Mouse (Mus musculus) heart, postnatal 36 days (tissue): Measurements from ENCODE around the gene Pyy. TPM values are rescaled to one million over a fixed set of nuclear protein-coding genes. Genes with fewer than 3 reads are reported as not detected.
A peak's percentile ranks its signal among the peaks of the same experiment; 100 is the strongest.

Source experiments
- DNase-seq, 2 experiments: peaks; one replicate each; pipeline ENCODE4 v3.0.0; 2021 to 2022
- intact Hi-C: fragments of 180-260 bp; cut with DNase I; formaldehyde crosslinking; loops from one replicate; pipeline ENCODE4 v1.15.1; 2025
- total RNA-seq, 2 experiments: library from RNA; stranded (reverse); gene quantifications; 2 replicates each; pipeline ENCODE4 v1.2.3; 2021

The Pyy gene
- total RNA-seq, 2 experiments from 2014 or later: not detected

DNA sequence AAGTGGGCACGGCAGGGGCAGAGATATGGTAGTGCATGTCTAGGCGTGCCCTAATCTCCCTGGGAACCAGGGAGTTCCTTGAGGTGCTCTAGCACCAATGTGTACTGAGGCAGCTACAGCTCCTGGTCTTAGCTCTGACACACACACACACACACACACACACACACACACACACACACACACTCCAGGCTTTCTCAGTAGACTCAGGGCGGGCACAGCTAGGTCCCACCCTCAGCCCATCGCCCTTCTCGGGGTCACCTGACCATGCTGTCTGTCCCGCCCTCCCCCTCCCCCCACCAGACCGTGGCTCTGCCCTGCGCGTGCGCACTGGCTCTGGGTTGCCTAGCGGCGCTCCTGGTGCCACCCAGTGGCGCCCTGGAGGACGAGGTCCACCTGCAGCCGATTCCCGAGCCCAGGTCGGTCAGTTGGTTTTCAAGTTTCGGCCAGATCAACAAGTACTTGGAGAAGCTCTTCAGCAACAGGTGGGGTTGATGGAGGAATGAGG, 10.7 kb downstream of the Pyy start:
- intact Hi-C loops: loop anchor here (2.0 kb wide), 1 partner anchor 36 kb away; no protein-coding TSS in a partner anchor

DNA sequence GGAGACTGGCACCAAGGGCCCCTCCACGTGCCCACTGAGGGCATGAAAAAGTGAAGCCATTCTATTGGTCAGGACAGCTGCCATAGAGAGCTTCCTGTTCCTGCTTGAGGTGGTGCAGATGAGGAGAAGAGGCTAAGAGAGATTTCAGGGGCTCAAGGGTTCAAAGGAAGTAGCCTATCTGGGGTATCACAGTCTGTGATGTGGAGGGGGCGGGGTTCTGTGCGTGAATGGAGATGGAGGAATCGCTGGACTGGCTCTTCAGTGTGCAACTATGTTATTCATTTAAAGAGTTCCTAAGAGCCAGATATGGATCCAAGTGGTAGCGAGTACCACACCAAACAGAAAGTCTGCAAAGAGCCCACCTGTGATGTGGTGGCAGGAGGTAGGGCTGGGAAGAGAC, 11.2 kb downstream of the Pyy start:
- intact Hi-C loops: loop anchor here (2.0 kb wide), 1 partner anchor 36 kb away; no protein-coding TSS in a partner anchor
- DNase-seq: no peak

More for the DNA sequence above, 10.7 kb downstream of the Pyy start:
- peak; percentile 37 to 52 for DNase-seq

DNA sequence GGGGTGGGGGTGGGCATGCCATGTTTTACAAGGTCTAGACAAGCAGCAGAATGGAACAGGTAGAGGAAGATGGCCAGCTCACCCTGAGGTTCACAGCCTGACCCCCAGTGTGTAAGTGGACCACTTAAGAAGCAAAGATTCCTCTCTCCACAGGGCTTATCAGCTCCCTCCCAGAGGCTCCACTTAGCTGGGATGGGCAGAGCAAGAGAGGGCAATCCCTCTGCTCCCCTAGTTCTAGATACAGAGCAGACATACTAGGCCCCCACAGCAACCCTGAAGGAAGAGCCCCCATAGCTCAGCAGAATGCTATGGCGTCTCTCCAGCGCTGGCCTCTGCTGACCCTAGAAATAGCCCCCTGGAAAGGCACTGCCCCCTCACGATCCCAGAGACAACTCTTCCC, 12.0 kb downstream of the Pyy start:
- intact Hi-C loops: loop anchor here (2.0 kb wide), 1 partner anchor 35 kb away; no protein-coding TSS in a partner anchor
- no peak for DNase-seq

DNA sequence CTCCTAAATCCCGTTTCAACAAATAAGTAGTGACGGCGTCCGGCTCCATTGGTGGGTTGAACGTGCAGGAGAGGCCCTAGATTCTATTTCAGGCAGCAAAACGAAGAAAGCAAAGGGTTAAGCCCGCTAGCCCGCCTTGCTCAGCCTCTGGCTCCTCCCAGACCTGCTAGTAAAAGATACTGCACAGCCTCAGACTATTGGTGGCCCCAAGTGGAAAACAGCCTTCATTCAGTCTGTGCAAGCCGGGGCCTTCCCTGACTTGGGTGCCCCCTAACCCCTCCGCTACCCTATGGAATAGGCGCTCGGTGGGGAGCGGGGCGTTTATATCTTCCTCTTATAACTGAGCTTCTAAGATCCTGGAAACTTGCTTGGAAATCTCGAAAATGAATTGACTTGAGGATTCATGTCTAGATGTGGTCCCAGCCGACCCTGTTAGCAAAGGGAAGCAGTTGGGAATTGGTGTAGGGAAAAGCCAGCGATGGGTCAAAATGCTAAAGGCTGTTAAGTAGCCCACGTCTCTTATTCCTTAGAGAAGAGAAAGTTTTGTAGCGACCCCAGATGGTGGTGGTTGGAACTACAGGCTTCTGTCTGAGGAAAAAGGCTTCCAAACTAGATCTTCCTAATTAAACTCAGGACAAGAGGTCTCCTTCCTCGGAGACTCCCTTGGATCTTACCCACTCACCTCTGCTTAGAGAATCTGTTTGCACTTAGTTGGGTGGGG, 18.4 kb downstream of the Pyy start:
- intact Hi-C loops: loop anchor here (2.0 kb wide), 1 partner anchor 28 kb away; no protein-coding TSS in a partner anchor
- peak; percentile 39 to 68 for DNase-seq

DNA sequence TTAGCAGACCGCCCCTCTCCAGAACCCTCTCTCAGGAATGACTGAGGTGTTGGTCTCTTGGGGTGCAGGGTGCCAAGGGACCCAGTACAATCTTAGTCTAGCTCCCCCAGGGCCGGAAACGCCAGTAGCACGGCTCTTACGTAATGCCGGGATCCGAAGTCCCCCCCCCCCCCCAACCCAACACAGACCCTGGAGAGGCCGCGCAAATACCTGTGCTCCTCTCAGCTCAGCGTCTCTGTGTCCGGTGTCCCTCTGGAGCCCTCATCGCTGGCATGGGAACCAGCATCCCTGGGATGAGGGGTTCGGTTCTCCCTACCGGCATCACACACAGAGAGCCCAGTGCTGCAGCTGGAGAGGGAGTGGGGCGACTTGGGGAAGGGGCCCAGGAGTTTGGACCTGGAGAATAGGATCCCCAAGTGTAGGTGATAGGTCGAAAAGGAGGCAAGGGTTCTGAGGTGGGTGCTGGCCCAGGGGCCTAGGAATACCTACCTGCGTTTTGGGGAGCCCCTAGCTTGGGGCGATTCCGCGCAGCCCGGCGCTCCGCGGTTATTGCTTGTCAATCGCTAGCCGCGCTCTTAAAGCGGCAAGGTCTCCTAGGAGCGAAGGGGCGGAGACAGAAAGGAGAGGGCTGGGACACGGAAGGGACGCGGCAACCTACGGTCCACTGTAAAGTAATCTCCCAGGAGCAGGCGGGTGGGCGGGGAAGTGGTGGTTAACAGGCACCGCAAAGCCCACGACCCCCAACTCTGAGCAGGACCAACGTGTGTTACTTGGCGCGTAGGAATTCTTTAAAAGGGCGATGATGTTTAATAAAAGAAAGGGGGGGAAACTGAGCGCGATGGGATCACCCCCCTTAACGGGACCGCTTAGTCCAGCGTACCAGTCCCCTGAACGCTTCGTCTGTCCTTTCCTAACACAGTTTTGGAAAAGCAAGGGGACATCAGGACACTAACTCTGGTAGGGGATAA, 19.4 kb downstream of the Pyy start, which contains the start of gene Mpp2:
Gene Mpp2, minus strand, starts transcription at position 585 of the 968 bp plus-strand sequence.
- intact Hi-C loops: loop anchor here (2.0 kb wide), 1 partner anchor 27 kb away; no protein-coding TSS in a partner anchor
- DNase-seq: peak; percentile 62 to 64

DNA sequence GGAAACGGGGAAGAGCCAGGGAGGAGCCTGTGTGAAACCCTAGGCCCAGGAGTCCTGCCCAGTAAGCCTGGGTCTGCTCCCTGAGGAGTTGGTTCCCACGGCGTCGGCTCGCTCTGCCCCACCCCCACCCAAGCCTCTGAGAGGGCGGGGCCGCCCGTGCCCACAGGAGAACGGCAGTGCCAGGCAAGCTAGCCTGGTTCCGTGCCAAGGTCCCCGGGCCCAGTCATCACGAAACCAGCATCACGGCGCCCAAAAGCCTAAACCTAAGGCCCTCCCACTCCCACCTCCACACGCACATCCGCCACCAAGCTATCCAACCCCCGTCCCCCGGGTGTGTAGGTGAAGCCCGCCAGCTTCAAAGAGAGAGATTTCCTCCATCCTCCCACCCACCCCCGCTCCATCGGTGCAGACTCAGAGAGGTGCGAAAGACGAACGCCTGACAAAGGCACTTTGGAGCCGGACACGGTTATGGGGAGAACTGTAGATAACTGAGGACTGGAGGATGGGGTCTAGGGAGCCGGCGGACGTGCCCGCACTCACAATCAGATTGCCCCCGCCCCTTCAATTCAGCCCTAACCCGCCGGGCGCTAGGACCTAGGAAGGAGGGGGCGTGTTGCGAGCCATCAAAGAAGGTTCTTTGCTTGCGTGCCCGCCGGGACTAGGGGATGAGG, 20.4 kb downstream of the Pyy start:
- DNase-seq: peak; percentile 54 to 64
- intact Hi-C loops: no loop called here

DNA sequence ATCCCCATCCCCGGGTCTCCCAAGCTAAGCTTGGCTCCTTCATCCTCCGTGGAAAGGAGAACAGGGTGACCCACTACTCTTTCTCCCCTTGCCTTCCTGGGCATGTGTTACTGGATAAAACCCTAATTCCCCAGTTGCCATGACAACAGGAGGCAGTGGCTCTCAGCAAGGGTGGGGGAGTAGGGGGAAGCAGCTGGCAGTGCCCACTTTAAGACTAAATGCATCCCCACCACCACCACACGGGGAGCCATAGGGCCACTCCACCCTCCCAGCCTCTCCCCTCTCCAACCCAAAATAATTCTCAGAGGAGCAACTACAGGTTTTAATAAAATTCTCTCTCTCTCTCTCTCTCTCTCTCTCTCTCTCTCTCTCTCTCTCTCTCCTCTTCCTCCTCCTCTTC, 21.3 kb downstream of the Pyy start:
- DNase-seq: no peak
- intact Hi-C loops: no loop called here

DNA sequence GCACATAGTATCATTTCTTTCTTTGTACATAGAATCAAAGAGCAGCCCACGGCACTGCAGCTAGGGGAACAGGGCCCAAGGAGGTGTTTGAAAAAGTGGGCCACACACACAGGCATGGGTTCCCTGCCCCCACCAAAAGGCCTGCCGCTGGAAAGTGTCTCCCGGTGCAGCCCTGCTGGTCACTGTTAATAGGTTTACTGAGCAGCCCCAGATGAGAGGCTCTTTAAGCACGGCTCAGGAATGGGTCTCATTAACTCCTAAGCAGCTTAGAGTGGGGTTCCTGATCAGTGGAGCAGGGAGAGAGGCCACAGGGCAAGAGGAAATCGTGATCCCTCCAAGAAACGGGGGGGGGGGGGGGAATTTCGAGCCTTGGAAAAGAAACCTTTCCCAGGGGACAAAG, 23.5 kb downstream of the Pyy start:
- DNase-seq: no peak
- intact Hi-C loops: no loop called here

DNA sequence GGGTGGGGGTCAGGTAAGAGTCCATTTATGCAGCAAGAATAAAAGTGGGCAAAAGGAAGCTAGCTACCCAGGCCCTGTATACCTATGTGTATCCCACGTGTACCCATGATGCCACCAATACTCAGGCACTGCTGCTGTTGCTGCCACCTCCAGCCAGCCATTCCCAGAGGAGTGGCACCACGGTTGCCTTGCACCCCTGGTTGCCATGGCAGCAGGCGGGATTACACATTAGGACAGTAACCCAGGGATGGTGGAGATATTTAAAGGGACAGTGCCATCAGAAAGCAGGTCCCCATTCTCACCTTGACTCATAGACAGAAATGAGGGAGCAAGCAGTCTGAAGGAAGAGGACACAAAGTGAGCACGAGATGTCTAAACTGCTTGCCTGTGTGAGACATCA, 24.4 kb downstream of the Pyy start:
- intact Hi-C loops: no loop called here
- DNase-seq: no peak

DNA sequence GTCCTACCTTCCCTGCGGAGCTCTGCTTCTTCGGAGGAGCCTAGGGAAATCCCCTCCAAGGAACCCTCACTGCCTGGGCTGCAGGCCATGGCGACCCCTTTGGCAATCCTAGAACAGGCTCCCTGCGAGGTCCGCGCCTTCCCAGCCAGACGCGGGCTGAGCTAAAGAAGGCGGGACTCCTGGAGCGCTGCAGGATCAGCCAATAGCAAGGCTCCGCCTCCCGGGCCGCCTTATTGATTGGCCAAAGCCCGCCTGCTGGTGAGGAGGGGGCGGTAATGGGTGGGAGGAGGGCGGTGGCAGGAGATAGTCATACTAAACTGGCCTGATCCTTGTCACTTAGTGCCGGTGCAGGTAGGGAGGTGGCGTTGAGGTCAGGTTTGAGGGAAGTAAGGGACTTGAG, 25.3 kb downstream of the Pyy start:
- DNase-seq: peak; percentile 36 to 43
- intact Hi-C loops: no loop called here

DNA sequence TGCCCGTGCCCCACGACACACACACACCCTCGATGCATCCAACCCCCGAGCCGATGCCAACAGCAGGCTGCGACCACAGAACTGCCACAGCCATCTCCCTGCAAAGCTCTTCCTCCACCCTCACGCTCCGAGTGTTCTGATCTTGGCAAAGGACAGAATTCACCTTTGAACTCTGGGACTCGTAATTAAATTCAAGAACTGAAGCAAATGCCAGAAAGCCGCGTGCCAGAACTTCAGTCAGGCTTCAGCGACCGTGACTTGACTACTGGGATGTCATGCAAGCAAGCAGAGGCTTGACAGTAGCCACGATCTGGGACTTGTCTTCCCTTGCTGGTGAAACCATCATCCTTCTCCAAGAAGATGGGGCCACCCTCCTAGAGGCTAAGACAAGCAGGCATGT, 33.9 kb downstream of the Pyy start:
- intact Hi-C loops: no loop called here

DNA sequence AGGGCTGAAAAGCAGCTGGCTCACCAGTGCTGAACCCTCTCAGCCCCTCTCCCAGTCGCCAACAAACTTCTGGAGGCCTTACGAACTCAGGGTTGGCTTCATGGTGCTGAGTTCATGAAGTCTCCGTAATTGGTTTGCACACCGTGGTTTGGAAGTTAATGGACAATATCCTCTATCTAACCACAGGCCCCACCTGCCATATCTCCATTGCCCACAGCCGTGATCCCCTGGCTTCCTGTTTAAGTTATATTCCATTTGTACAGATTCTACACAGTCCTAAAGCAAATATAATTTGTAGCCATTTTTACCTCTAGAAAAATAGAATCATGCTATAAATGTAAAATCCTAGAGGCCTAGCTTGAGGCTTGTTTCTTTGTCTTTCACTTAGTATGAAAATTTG, 34.9 kb downstream of the Pyy start:
- no peak for DNase-seq
- intact Hi-C loops: no loop called here

More for the DNA sequence above, 33.9 kb downstream of the Pyy start:
- DNase-seq: no peak

DNA sequence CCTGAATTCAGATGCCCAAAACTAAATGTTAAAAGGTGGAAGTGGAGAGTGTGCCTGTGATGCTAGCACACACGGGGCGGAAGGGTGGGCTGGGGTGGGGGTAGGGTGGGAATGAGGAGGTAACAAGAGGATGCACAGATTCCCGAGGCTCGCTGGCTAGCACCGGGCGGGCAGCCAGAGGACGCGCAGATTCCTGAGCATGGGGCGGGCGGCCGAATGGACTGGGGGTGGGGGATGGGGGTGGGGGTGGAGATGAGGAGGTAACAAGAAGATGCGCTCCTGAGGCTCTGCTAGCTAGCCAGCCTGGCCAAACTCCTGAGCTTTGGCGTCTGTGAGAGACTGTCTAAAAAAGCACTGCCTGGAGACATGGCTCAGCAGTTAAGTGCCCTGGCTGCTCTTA, 37.2 kb downstream of the Pyy start:
- DNase-seq: no peak
- intact Hi-C loops: no loop called here

DNA sequence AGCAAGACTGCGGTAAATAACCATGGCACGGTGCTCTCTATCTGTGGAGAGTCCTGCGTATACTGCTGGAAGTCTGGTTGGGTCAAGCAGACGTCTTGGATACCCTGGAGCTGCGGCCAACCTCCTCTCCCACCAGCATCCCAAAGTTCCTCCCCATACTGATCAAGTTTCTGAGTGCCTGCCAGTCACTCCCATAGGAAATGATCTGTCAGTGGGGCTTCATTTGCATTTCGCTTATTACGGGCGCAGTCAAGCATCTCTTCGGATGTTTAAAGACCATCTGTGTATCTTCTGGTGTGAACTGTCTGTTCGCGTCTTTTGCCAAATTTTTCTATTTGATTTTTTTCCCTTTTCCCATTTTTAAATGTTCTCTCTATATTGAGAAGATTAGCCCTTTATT, 38.0 kb downstream of the Pyy start:
- intact Hi-C loops: no loop called here
- DNase-seq: no peak

DNA sequence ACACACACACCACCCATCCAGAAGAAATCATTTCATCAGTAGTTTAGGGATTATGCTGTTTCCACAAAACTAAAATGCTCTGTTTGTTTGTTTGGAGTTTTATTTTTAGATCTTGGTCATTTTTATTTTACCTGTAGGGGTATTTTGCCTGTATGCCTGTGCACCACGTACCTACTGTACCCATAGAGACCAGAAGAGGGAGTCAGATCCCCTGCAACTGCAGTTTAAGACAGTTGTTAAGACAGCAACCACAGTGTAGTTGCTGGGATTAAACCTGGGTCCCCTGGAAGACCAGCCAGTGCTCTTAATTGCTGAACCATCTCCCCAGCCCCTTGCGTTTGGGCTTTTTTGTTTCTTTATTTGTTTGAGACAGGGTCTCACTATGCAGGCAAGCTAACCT, 38.7 kb downstream of the Pyy start:
- DNase-seq: no peak

DNA sequence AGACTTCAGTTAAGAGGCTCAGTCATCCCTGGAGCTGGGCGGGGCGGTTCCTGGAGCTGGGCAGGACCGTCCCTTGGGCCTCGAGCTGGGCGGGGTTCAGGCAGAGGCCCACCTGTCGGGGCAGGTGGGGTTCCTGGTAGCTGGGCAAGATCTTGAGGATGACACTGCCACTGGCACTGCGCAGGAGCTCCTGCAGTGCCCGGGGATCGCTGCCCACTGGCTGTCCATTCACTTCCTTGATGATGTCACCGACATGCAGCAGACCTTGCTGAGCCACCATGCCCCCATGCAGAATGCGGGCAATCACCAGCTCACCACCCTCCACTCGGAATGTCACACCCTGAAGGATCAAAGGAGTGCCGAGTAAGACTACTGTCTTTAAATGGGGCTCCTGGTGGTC, 44.6 kb downstream of the Pyy start:
- DNase-seq: no peak
- intact Hi-C loops: loop anchor here (5.0 kb wide), 1 partner anchor 204 kb away; the partner anchor contains the start of gene Asb16

More for the DNA sequence above, 38.7 kb downstream of the Pyy start:
- intact Hi-C loops: no loop called here

DNA sequence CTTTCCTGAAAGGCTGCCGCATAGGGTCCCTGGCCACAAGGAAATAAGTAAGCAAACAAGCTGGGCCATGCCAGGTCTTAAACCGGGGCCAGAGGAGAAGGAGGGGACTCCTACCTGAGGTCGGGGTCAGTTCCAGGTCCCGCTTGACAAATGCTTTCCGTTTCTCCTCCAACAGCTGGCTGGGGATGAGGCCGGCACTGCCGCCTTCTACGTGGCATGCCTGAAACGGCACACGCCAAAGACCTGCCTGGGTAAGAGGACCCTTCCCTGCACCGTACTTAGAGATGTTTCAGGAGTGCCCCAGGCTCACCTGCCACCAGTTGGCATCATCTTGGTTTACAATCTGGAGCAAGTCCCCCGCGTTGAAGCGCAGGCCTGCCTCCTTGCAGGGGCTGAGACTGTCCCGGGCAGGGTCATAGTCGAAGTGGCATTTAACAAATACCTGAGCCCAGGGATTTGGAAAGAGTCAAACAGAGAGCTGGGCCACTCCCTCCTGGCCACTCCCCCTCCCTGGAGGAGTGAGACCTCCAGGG, 45.6 kb downstream of the Pyy start:
- DNase-seq: no peak
- intact Hi-C loops: loop anchor here (1.0 to 5.0 kb wide), 4 partner anchors 27 to 205 kb away; partner anchors contain the start of genes Asb16 and Mpp2

DNA sequence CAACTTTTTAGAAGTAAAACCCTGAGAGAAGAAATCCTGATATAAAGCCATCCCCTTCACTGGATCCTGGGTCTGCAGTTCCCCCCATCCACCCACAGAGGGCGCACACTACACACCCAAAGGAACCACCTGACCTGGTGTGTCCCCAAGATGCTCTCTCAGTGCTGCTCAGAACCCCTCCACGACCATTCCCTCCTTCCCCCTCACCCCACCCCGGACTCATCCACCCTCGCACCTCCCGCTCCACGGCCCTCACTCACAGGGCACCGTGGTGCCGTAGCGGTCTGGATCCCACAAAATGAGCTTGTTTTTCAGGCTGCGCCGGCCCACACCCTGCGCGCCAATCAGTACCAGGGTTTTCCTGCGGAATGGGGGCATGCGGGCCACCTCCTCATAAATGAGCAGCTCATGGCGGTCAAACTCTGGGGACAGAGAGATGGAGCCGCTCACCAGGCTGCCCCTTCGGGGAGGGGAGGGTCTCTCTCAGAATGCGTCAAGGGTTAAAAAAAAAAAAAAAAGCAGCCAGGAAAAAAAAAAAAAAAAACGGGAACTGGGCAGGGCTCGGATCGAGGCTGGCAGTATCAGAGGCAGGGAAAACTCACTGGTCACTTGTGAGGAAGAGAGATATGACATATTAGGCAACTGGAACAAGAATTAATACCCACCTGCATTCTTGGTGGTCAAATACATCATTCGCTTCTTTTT, 46.2 kb downstream of the Pyy start:
- DNase-seq: peak; percentile 78
- intact Hi-C loops: loop anchor here (1.0 to 5.0 kb wide), 4 partner anchors 27 to 206 kb away; partner anchors contain the start of genes Asb16 and Mpp2
